Mouse (Mus musculus) spleen, postnatal 36 days (tissue): ENCODE measurements around the gene Cyp1b1.
A peak's percentile ranks its signal among the peaks of the same experiment; 100 is the strongest.

Source experiments
- DNase-seq, 2 experiments: peaks; one replicate each; pipeline ENCODE4 v3.0.0; 2022; ENCODE audit warnings: low spot score in 2 of 2, mixed read lengths in 1 of 2

The Cyp1b1 gene

GRCm38 (mm10) chr17:79713643-79714367, 1.1 kb downstream of the Cyp1b1 start:
- no peak for DNase-seq

- no peak for DNase-seq
Measured at GRCm38 (mm10) chr17:79713276-79713642, 1.6 kb downstream of the Cyp1b1 start.

- no peak for DNase-seq
Measured at GRCm38 (mm10) chr17:79712536-79712935, 2.3 kb downstream of the Cyp1b1 start.

GRCm38 (mm10) chr17:79711944-79712343, 2.9 kb downstream of the Cyp1b1 start:
- no peak for DNase-seq

GRCm38 (mm10) chr17:79710246-79710842, 4.5 kb downstream of the Cyp1b1 start:
- no peak for DNase-seq

- no peak for DNase-seq
Measured at GRCm38 (mm10) chr17:79709718-79710117, 5.1 kb downstream of the Cyp1b1 start.

- no peak for DNase-seq
Measured at GRCm38 (mm10) chr17:79708168-79708567, 6.7 kb downstream of the Cyp1b1 start.

GRCm38 (mm10) chr17:79705671-79706455, 9.0 kb downstream of the Cyp1b1 start:
- no peak for DNase-seq

- DNase-seq = no peak
Measured at GRCm38 (mm10) chr17:79700871-79701270, 14.0 kb downstream of the Cyp1b1 start.

GRCm38 (mm10) chr17:79699197-79699596, 15.7 kb downstream of the Cyp1b1 start:
- DNase-seq = no peak

- no peak for DNase-seq
Measured at GRCm38 (mm10) chr17:79695541-79695940, 19.3 kb downstream of the Cyp1b1 start.

GRCm38 (mm10) chr17:79695106-79695505, 19.8 kb downstream of the Cyp1b1 start:
- no peak for DNase-seq

- no peak for DNase-seq
Measured at GRCm38 (mm10) chr17:79670837-79671236, 44.0 kb downstream of the Cyp1b1 start.

GRCm38 (mm10) chr17:79664106-79664417, 50.8 kb downstream of the Cyp1b1 start:
- DNase-seq = no peak

- DNase-seq = no peak
Measured at GRCm38 (mm10) chr17:79663393-79664105, 51.3 kb downstream of the Cyp1b1 start.

- DNase-seq = no peak
Measured at GRCm38 (mm10) chr17:79661848-79662247, 53.0 kb downstream of the Cyp1b1 start.

GRCm38 (mm10) chr17:79661387-79661786, 53.5 kb downstream of the Cyp1b1 start:
- DNase-seq = peak; percentile 10 to 25

GRCm38 (mm10) chr17:79658863-79659262, 56.0 kb downstream of the Cyp1b1 start:
- DNase-seq = no peak

- DNase-seq = no peak
Measured at GRCm38 (mm10) chr17:79658452-79658851, 56.4 kb downstream of the Cyp1b1 start.

GRCm38 (mm10) chr17:79657785-79658184, 57.1 kb downstream of the Cyp1b1 start:
- no peak for DNase-seq

GRCm38 (mm10) chr17:79654187-79654586, 60.7 kb downstream of the Cyp1b1 start:
- DNase-seq = no peak

- DNase-seq = no peak
Measured at GRCm38 (mm10) chr17:79653171-79653570, 61.7 kb downstream of the Cyp1b1 start.
